Mouse (Mus musculus) spleen, adult 2 months (tissue): ENCODE results near the gene Plxna4. TPM values are rescaled to one million over a fixed set of nuclear protein-coding genes. Genes with fewer than 3 reads are reported as not detected.

Experiments used
- DNase-seq, 2 experiments: peaks; one replicate each; pipeline versions ENCODE4 v3.0.0 to v3.0.0-alpha.2; 2012 to 2021; ENCODE audit warnings: low spot score in 2 of 2, low read depth in 1 of 2
- H3K27ac ChIP-seq: fragments of 200-500 bp; 2 replicates; pipeline ENCODE4 v1.5.1; 2012; ENCODE audit warnings: low read length, inconsistent platforms; ENCODE audit not compliant: insufficient read depth
- H3K27me3 ChIP-seq: fragments of 200-500 bp; 2 replicates; pipeline ENCODE4 v1.6.1; 2012; ENCODE audit warnings: mild to moderate bottlenecking, moderate library complexity, low read length, inconsistent platforms; ENCODE audit not compliant: control insufficient read depth, insufficient read depth
- H3K36me3 ChIP-seq: fragments of 200-500 bp; 2 replicates; pipeline ENCODE4 v1.6.1; 2012; ENCODE audit warnings: mild to moderate bottlenecking, low read length, inconsistent platforms; ENCODE audit not compliant: control insufficient read depth, insufficient read depth
- H3K4me1 ChIP-seq: fragments of 200-500 bp; 2 replicates; pipeline ENCODE4 v1.6.1; 2011; ENCODE audit warnings: inconsistent platforms; ENCODE audit not compliant: control insufficient read depth, insufficient read depth, insufficient read length
- H3K4me3 ChIP-seq: fragments of 200-500 bp; 2 replicates; pipeline ENCODE4 v1.5.1; 2011; ENCODE audit warnings: mild to moderate bottlenecking, inconsistent platforms; ENCODE audit not compliant: insufficient read depth, insufficient read length; ENCODE audit errors: extremely low read depth
- CTCF ChIP-seq: fragments of 200-500 bp; IDR thresholded peaks from 2 replicates; pipeline ENCODE4 v1.5.1; 2011; ENCODE audit warnings: mild to moderate bottlenecking, inconsistent platforms; ENCODE audit not compliant: insufficient read depth, insufficient read length, insufficient replicate concordance; ENCODE audit errors: extremely low read depth
- POLR2A ChIP-seq: fragments of 200-500 bp; IDR thresholded peaks from 2 replicates; pipeline ENCODE4 v1.6.1; 2011; ENCODE audit warnings: low read depth, low read length, inconsistent platforms
- WGBS: fragments of 180-500 bp; shearing (Covaris S2); methylation state at CpG from one replicate; pipeline ENCODE4 v1.1.7; 2018; 5-methylcytosine and 5-hydroxymethylcytosine counted together
- polyA plus RNA-seq: library from polyadenylated mRNA; depleted of rRNA; stranded (reverse); fragments of >200 nt; gene quantifications from 2 replicates; pipeline ENCODE4 v1.2.3, GENCODE M21; 2012

Plxna4 gene
- polyA plus RNA-seq, 1 experiment = 1.0 TPM

GRCm38 (mm10) chr6:32196913-32197312, 391.1 kb downstream of the Plxna4 start:
- DNase-seq = no peak
- Histone ChIP-seq H3K27ac (no peak overlapping the region), H3K27me3 (no peaks in the 10 kb centered on the region), H3K4me1 (no peaks in the 10 kb centered on the region), H3K36me3 (no peaks in the 10 kb centered on the region), H3K4me3 (no peak overlapping the region)
- WGBS = 61% methylated on average over 9 of the region's 9 CpGs
- TF ChIP-seq CTCF (no peak), POLR2A (no peak)

- H3K27ac ChIP-seq = no peak overlapping the region
- DNase-seq = no peak
- no peaks in the 10 kb centered on the region for H3K4me1 ChIP-seq
- TF ChIP-seq CTCF = no peak
- WGBS = 87% methylated on average over 2 of the region's 2 CpGs
- no peaks in the 10 kb centered on the region for H3K27me3 ChIP-seq
- no peaks in the 10 kb centered on the region for H3K36me3 ChIP-seq
- no peak overlapping the region for H3K4me3 ChIP-seq
These were observed 394.9 kb downstream of the Plxna4 start for GRCm38 (mm10) chr6:32193046-32193445.

GRCm38 (mm10) chr6:32184402-32184985, 403.5 kb downstream of the Plxna4 start:
- Histone ChIP-seq H3K27ac (no peak overlapping the region), H3K27me3 (no peaks in the 10 kb centered on the region), H3K36me3 (no peaks in the 10 kb centered on the region), H3K4me1 (no peaks in the 10 kb centered on the region), H3K4me3 (no peak overlapping the region)
- no peak for DNase-seq
- WGBS = 87% methylated on average over 4 of the region's 4 CpGs
- no peak for TF ChIP-seq CTCF
- no peak for TF ChIP-seq POLR2A

- no peak for DNase-seq
- Histone ChIP-seq H3K4me1 (no peaks in the 10 kb centered on the region), H3K36me3 (no peaks in the 10 kb centered on the region), H3K27ac (no peak overlapping the region), H3K27me3 (no peaks in the 10 kb centered on the region), H3K4me3 (no peak overlapping the region)
- no peak for TF ChIP-seq CTCF
- 39% methylated on average over 6 of the region's 6 CpGs for WGBS
These were observed 404.3 kb downstream of the Plxna4 start for GRCm38 (mm10) chr6:32183651-32184185.

GRCm38 (mm10) chr6:32180012-32180358, 408.0 kb downstream of the Plxna4 start:
- Histone ChIP-seq H3K4me3 (no peak overlapping the region), H3K27me3 (no peaks in the 10 kb centered on the region), H3K4me1 (no peaks in the 10 kb centered on the region), H3K36me3 (no peaks in the 10 kb centered on the region), H3K27ac (no peak overlapping the region)
- no peak for DNase-seq
- WGBS = 87% methylated on average over 5 of the region's 5 CpGs
- no peak for TF ChIP-seq CTCF
- no peak for TF ChIP-seq POLR2A

- no peak for DNase-seq
- TF ChIP-seq POLR2A = no peak
- TF ChIP-seq CTCF = no peak
- 90% methylated on average over 2 of the region's 2 CpGs for WGBS
- Histone ChIP-seq H3K27ac (no peak overlapping the region), H3K27me3 (no peaks in the 10 kb centered on the region), H3K4me3 (no peak overlapping the region), H3K36me3 (no peaks in the 10 kb centered on the region), H3K4me1 (no peaks in the 10 kb centered on the region)
These were observed 408.5 kb downstream of the Plxna4 start for GRCm38 (mm10) chr6:32179346-32180011.

- no peak overlapping the region for H3K27ac ChIP-seq
- no peak for TF ChIP-seq CTCF
- no peak for TF ChIP-seq POLR2A
- 87% methylated on average over 3 of the region's 3 CpGs for WGBS
- no peaks in the 10 kb centered on the region for H3K36me3 ChIP-seq
- no peak for DNase-seq
- no peaks in the 10 kb centered on the region for H3K27me3 ChIP-seq
- no peaks in the 10 kb centered on the region for H3K4me1 ChIP-seq
- H3K4me3 ChIP-seq = no peak overlapping the region
These were observed 410.1 kb downstream of the Plxna4 start for GRCm38 (mm10) chr6:32177905-32178304.
